Mouse (Mus musculus) ES-E14 (cell line): Measurements from ENCODE around the gene Alx3.

Experiments
- CHD2 ChIP-seq: IDR thresholded peaks from 2 replicates; pipeline ENCODE4 v1.6.1; 2014; ENCODE audit warnings: mild to moderate bottlenecking, low read depth, low read length, inconsistent platforms
- HCFC1 ChIP-seq: IDR thresholded peaks from 2 replicates; pipeline ENCODE4 v1.6.1; 2012; ENCODE audit warnings: low read length, inconsistent platforms, borderline replicate concordance; ENCODE audit not compliant: insufficient read depth
- MAFK ChIP-seq: IDR thresholded peaks from 2 replicates; pipeline ENCODE4 v1.6.1; 2014; ENCODE audit warnings: mild to moderate bottlenecking, low read depth, low read length, inconsistent platforms; ENCODE audit not compliant: insufficient read depth
- ZC3H11A ChIP-seq: IDR thresholded peaks from 2 replicates; pipeline ENCODE4 v1.6.1; 2012; ENCODE audit warnings: low read depth, mild to moderate bottlenecking, inconsistent platforms, low read length, borderline replicate concordance
- ZNF384 ChIP-seq: IDR thresholded peaks from 2 replicates; pipeline ENCODE4 v1.6.1; 2012; ENCODE audit warnings: low read depth, low read length, inconsistent platforms

DNA sequence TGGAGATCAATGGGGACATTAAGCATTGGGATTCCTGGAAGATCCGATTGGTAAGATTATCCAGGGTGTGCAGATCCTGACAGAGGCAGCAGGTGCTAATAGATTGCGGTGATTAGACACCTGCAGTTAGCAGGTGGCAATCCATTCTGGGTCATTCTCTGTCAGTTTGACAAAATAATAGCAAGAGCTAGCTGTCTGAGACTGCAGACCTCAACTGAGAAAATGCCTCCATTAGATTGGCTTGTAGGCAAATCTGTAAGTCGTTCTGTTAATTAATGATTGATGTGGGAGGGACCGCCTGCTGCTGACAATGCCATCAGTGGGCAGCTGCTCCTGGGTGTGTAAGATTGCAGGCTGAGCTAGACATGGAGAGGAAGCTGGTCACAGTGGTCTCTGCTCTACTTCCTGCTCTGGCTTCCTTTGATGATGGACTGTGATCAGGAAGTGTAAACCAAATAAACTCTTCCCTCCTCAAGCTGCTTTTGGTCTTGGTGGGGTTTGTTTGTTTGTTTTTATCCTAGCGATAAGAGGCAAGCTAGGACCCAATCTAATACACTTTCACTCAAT lies 42.9 kb downstream of the Alx3 start:
- TF ChIP-seq ZC3H11A: no peak
- TF ChIP-seq CHD2: no peak
- TF ChIP-seq MAFK: no peak
- no peak for TF ChIP-seq HCFC1
- TF ChIP-seq ZNF384: no peak
